Mouse (Mus musculus): ENCODE data around the gene Cadps. TPM values are rescaled to one million over a fixed set of nuclear protein-coding genes. Genes with fewer than 3 reads are reported as not detected.

Cadps gene
- total and polyA plus RNA-seq, 3 experiments, result 0.04 to 0.07 TPM; not detected in 1

DNA sequence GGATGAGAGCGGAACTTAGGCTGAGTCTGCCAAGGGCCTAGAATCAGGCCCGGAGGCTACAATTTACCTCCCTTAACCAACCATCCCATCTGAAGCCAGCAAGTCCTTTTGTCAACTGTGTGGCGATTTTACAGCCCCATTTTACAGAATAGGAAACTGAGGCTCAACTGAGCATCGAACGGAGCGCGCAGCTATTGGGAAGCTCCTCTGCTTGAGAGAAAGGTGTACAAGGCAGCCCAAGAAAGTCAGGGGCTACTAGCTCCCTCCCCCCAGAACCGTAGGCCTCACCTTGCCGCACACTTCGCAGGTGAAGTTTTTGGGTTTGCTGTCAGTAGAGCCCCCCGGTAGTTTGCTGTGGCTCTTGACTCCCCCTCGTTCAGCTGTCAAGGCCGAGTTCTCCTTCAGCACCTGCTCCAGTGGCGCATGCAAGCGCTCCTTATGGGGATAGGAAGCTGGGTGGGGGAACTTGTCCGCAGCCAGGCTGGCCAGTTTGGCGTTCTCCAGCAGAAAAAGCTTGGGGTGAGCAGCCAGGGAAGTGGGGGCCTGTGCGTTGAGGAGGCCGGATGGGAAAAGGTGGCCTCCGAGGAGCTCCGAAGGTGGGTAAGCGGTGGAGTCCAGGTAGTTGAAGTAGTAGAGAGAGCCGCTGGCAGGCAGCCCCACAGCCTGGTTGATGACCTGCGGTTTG lies 478.7 kb downstream of the Cadps start:
- TF ChIP-seq MAX (IDR thresholded peaks at IDR 0.05; ENCODE audit: low read length) (no peak), CHD1 (IDR thresholded peaks at IDR 0.05; ENCODE audit: low read depth, low read length) (no peak)
- H3K79me2 ChIP-seq (replicated peaks; ENCODE audit: control insufficient read depth, extremely low read depth, insufficient read depth, poor library complexity, severe bottlenecking), result no peaks in the 10 kb centered on the region
- H3K9me3 ChIP-seq (replicated peaks; ENCODE audit: low read length), result peaks cover 22% of the 10 kb centered on the region
- DNase-seq (ENCODE audit: extremely low read depth), result no peak
- H3K27ac ChIP-seq (ENCODE audit: insufficient read depth, low read depth), result no peak overlapping the region
- dilution Hi-C loops (cut with MboI; ENCODE audit: extremely low pct_ligation_motif_present, extremely low pct_unique_long_range_greater_than_20kb, low sequenced_read_pairs) (no loop called here), in situ Hi-C loops (cut with MboI; ENCODE audit: low pct_ligation_motif_present, low pct_unique_long_range_greater_than_20kb, low sequenced_read_pairs) (no loop called here)
- H3K9ac ChIP-seq (ENCODE audit: insufficient read depth, low read depth), result no peak overlapping the region
- no peaks in the 10 kb centered on the region for H3K27me3 ChIP-seq (replicated peaks)
- no peak overlapping the region for H3K4me3 ChIP-seq (replicated peaks in 1 of 3; ENCODE audit: low read depth in 2 of 3, low read length in 2 of 3, poor library complexity in 1 of 3)
- H3K36me3 ChIP-seq (replicated peaks in 1 of 2; ENCODE audit: control insufficient read depth in 1 of 2, insufficient read depth in 1 of 2, low read length in 1 of 2), result no peaks in the 10 kb centered on the region
- H3K4me2 ChIP-seq (ENCODE audit: insufficient read depth, low read depth, poor library complexity, severe bottlenecking), result no peak overlapping the region
- H3K4me1 ChIP-seq (ENCODE audit: control insufficient read depth in 1 of 2, insufficient read depth in 2 of 2), result no peaks in the 10 kb centered on the region

- H3K4me1 ChIP-seq (ENCODE audit: control insufficient read depth in 1 of 2, insufficient read depth in 2 of 2), result no peaks in the 10 kb centered on the region
- H3K27me3 ChIP-seq (replicated peaks), result no peaks in the 10 kb centered on the region
- in situ Hi-C loops (cut with MboI; ENCODE audit: low pct_ligation_motif_present, low pct_unique_long_range_greater_than_20kb, low sequenced_read_pairs), result no loop called here
- H3K36me3 ChIP-seq (replicated peaks in 1 of 2; ENCODE audit: control insufficient read depth in 1 of 2, insufficient read depth in 1 of 2, low read length in 1 of 2), result no peaks in the 10 kb centered on the region
- H3K4me3 ChIP-seq (replicated peaks in 1 of 3; ENCODE audit: low read depth in 2 of 3, low read length in 2 of 3, poor library complexity in 1 of 3), result no peak overlapping the region
- no peak overlapping the region for H3K4me2 ChIP-seq (ENCODE audit: insufficient read depth, low read depth, poor library complexity, severe bottlenecking)
- no peaks in the 10 kb centered on the region for H3K79me2 ChIP-seq (replicated peaks; ENCODE audit: control insufficient read depth, extremely low read depth, insufficient read depth, poor library complexity, severe bottlenecking)
- peaks cover 22% of the 10 kb centered on the region for H3K9me3 ChIP-seq (replicated peaks; ENCODE audit: low read length)
- no peak for DNase-seq (ENCODE audit: extremely low read depth)
- dilution Hi-C loops (cut with MboI; ENCODE audit: extremely low pct_ligation_motif_present, extremely low pct_unique_long_range_greater_than_20kb, low sequenced_read_pairs), result no loop called here
- H3K9ac ChIP-seq (ENCODE audit: insufficient read depth, low read depth), result no peak overlapping the region
- TF ChIP-seq MAFK (IDR thresholded peaks at IDR 0.05; ENCODE audit: insufficient replicate concordance, low read length), result no peak
- no peak for TF ChIP-seq MAX (IDR thresholded peaks at IDR 0.05; ENCODE audit: low read length)
- TF ChIP-seq ZC3H11A (IDR thresholded peaks at IDR 0.05; ENCODE audit: low read depth, low read length), result no peak
- TF ChIP-seq UBTF (IDR thresholded peaks at IDR 0.05; ENCODE audit: low read depth, low read length), result no peak
- TF ChIP-seq ETS1 (conservative IDR thresholded peaks at IDR 0.05; ENCODE audit: low read depth, low read length), result no peak
- no peak for TF ChIP-seq GABPA (IDR thresholded peaks at IDR 0.05; ENCODE audit: insufficient replicate concordance, low read depth, low read length)
- no peak for TF ChIP-seq BHLHE40 (IDR thresholded peaks at IDR 0.05; ENCODE audit: low read depth, low read length)
- TF ChIP-seq POLR2A (IDR thresholded peaks at IDR 0.05; ENCODE audit: low read depth, low read length), result no peak
- TF ChIP-seq NELFE (IDR thresholded peaks at IDR 0.05; ENCODE audit: low read depth, low read length), result no peak
- TF ChIP-seq MYC (IDR thresholded peaks at IDR 0.05; ENCODE audit: low read depth, low read length), result no peak
- TF ChIP-seq EP300 (IDR thresholded peaks at IDR 0.05; ENCODE audit: low read length), result no peak
- no peak for TF ChIP-seq MAZ (IDR thresholded peaks at IDR 0.05; ENCODE audit: low read depth, low read length)
- TF ChIP-seq ELF1 (IDR thresholded peaks at IDR 0.05; ENCODE audit: low read depth, low read length), result no peak
- no peak for TF ChIP-seq MEF2A (IDR thresholded peaks at IDR 0.05; ENCODE audit: borderline replicate concordance, low read depth, low read length)
- no peak for TF ChIP-seq HCFC1 (IDR thresholded peaks at IDR 0.05; ENCODE audit: low read depth, low read length)
- TF ChIP-seq CHD2 (IDR thresholded peaks at IDR 0.05; ENCODE audit: low read length), result no peak
- no peak for TF ChIP-seq ZNF384 (IDR thresholded peaks at IDR 0.05; ENCODE audit: low read depth, low read length)
- no peak for TF ChIP-seq SIN3A (IDR thresholded peaks at IDR 0.05; ENCODE audit: low read length)
- TF ChIP-seq ZKSCAN1 (IDR thresholded peaks at IDR 0.05; ENCODE audit: borderline replicate concordance, low read depth, low read length), result no peak
- H3K27ac ChIP-seq (ENCODE audit: insufficient read depth, low read depth), result no peak overlapping the region
These were observed 479.4 kb downstream of the Cadps start for GRCm38 (mm10) chr14:12343451-12343941.
